Comparison of ENCODE assay signal across 8 mouse cellular contexts in genomic region chr19:59316571-59316970, GRCm38 (mm10). TPM values are rescaled to one million over a fixed set of nuclear protein-coding genes. Genes with fewer than 3 reads are reported as not detected.
DNase-seq lines count a peak whose midpoint lies in the region; ATAC-seq and TF ChIP-seq lines count a peak whose summit lies in the region.

No protein-coding gene starts in this region.

- H3K36me3 ChIP-seq in embryonic facial prominence, embryonic 11.5 days (replicated peaks; ENCODE audit: control insufficient read depth, insufficient read depth, low read depth, low read length), result no peaks in the 10 kb centered on the region
- peaks cover 21% of the 10 kb centered on the region for H3K36me3 ChIP-seq in embryonic facial prominence, embryonic 10.5 days (replicated peaks)
- H3K36me3 ChIP-seq in liver, adult 2 months (ENCODE audit: control insufficient read depth, insufficient read depth, low read length), result 0 out of 2 replicates have a peak, but pooled peaks cover 2% of the 10 kb centered on the region
- peaks cover 44% of the 10 kb centered on the region for H3K36me3 ChIP-seq in liver, embryonic 12.5 days
- H3K36me3 ChIP-seq in neural tube, embryonic 15.5 days, result no peaks in the 10 kb centered on the region

- no peak overlapping the region for H3K27ac ChIP-seq in embryonic facial prominence, embryonic 11.5 days (replicated peaks; ENCODE audit: low read depth, low read length)
- no peak overlapping the region for H3K27ac ChIP-seq in embryonic facial prominence, embryonic 10.5 days (replicated peaks)
- no peak overlapping the region for H3K27ac ChIP-seq in liver, adult 2 months (replicated peaks; ENCODE audit: insufficient read depth, low read depth, low read length)
- H3K27ac ChIP-seq in liver, embryonic 12.5 days, result no peak overlapping the region
- H3K27ac ChIP-seq in neural tube, embryonic 15.5 days (replicated peaks), result no peak overlapping the region

- H3K9me3 ChIP-seq in embryonic facial prominence, embryonic 11.5 days (replicated peaks; ENCODE audit: control insufficient read depth, low read length), result no peaks in the 10 kb centered on the region
- H3K9me3 ChIP-seq in embryonic facial prominence, embryonic 10.5 days, result no peaks in the 10 kb centered on the region
- no peaks in the 10 kb centered on the region for H3K9me3 ChIP-seq in liver, embryonic 12.5 days (replicated peaks)
- no peaks in the 10 kb centered on the region for H3K9me3 ChIP-seq in neural tube, embryonic 15.5 days (replicated peaks)

- no peak overlapping the region for H3K9ac ChIP-seq in embryonic facial prominence, embryonic 11.5 days (replicated peaks; ENCODE audit: low read length)
- no peak overlapping the region for H3K9ac ChIP-seq in liver, adult 2 months (ENCODE audit: low read depth, low read length)
- no peak overlapping the region for H3K9ac ChIP-seq in liver, embryonic 12.5 days
- no peak overlapping the region for H3K9ac ChIP-seq in neural tube, embryonic 15.5 days (replicated peaks)

- no peak overlapping the region for H3K4me3 ChIP-seq in embryonic facial prominence, embryonic 11.5 days (ENCODE audit: low read depth, low read length)
- no peak overlapping the region for H3K4me3 ChIP-seq in embryonic facial prominence, embryonic 10.5 days
- no peak overlapping the region for H3K4me3 ChIP-seq in liver, adult 2 months (ENCODE audit: insufficient read depth, low read depth, low read length)
- no peak overlapping the region for H3K4me3 ChIP-seq in liver, embryonic 12.5 days
- no peak overlapping the region for H3K4me3 ChIP-seq in neural tube, embryonic 15.5 days (replicated peaks)

- peak; percentile 46 for DNase-seq in embryonic facial prominence, embryonic 11.5 days (ENCODE audit: low spot score)
- DNase-seq in embryonic facial prominence, embryonic 10.5 days (ENCODE audit: low spot score), result no peak
- no peak for DNase-seq in liver, adult 2 months (ENCODE audit: extremely low read depth, low read depth, low spot score)
- DNase-seq in Patski (ENCODE audit: low read depth, low spot score), result no peak
- peak; percentile 52 to 68 for DNase-seq in layer of hippocampus, postnatal 10 days (ENCODE audit: low spot score in 2 of 2)
- no peak for DNase-seq in Muller cell, postnatal 12 days (ENCODE audit: inconsistent ontology term)

- H3K79me2 ChIP-seq in liver, adult 2 months (ENCODE audit: control insufficient read depth, insufficient read depth, low read length), result peaks cover 3% of the 10 kb centered on the region; the same call in 1 of the 2 replicates

- ATAC-seq in embryonic facial prominence, embryonic 11.5 days (replicated peaks; ENCODE audit: insufficient number of reproducible peaks, low FRiP score, low TSS enrichment, low read depth), result no peak
- ATAC-seq in liver, embryonic 12.5 days, result no peak
- ATAC-seq in Patski, result no peak
- no peak for ATAC-seq in neural tube, embryonic 15.5 days (ENCODE audit: low FRiP score)

- in situ Hi-C loops in Patski (cut with MboI; ENCODE audit: low pct_unique_long_range_greater_than_20kb), result no loop called here

- TF ChIP-seq POLR2A in liver, adult 2 months (IDR thresholded peaks at IDR 0.05; ENCODE audit: extremely low read depth, insufficient read depth, low read length), result no peak

- CTCF ChIA-PET in Patski (lab: Charles Lee), result no interaction called here

- TF ChIP-seq CTCF in liver, adult 2 months (IDR thresholded peaks at IDR 0.05; ENCODE audit: low read depth, low read length), result peak; percentile 44; the same call in 1 of the 2 replicates
- TF ChIP-seq CTCF in Patski (IDR thresholded peaks at IDR 0.05), result peak; percentile 54

- no peaks in the 10 kb centered on the region for H3K27me3 ChIP-seq in embryonic facial prominence, embryonic 11.5 days (ENCODE audit: control insufficient read depth, insufficient read depth, low read length)
- H3K27me3 ChIP-seq in embryonic facial prominence, embryonic 10.5 days (replicated peaks; ENCODE audit: low read depth, poor library complexity, severe bottlenecking), result no peaks in the 10 kb centered on the region
- no peaks in the 10 kb centered on the region for H3K27me3 ChIP-seq in liver, adult 2 months (ENCODE audit: control insufficient read depth, insufficient read depth, low read length)
- no peaks in the 10 kb centered on the region for H3K27me3 ChIP-seq in liver, embryonic 12.5 days (replicated peaks)
- H3K27me3 ChIP-seq in Patski, result no peaks in the 10 kb centered on the region
- H3K27me3 ChIP-seq in neural tube, embryonic 15.5 days (replicated peaks), result no peaks in the 10 kb centered on the region

- no peaks in the 10 kb centered on the region for H3K4me1 ChIP-seq in embryonic facial prominence, embryonic 11.5 days (ENCODE audit: control insufficient read depth, insufficient read depth, low read length)
- H3K4me1 ChIP-seq in embryonic facial prominence, embryonic 10.5 days, result no peaks in the 10 kb centered on the region
- H3K4me1 ChIP-seq in liver, adult 2 months (ENCODE audit: control insufficient read depth, insufficient read depth, low read length), result peaks cover 4% of the 10 kb centered on the region; the same call in 1 of the 2 replicates
- H3K4me1 ChIP-seq in liver, embryonic 12.5 days, result no peaks in the 10 kb centered on the region
- no peaks in the 10 kb centered on the region for H3K4me1 ChIP-seq in neural tube, embryonic 15.5 days

- no peak overlapping the region for H3K4me2 ChIP-seq in embryonic facial prominence, embryonic 11.5 days (ENCODE audit: low read depth, low read length)
- no peak overlapping the region for H3K4me2 ChIP-seq in liver, embryonic 12.5 days
- no peak overlapping the region for H3K4me2 ChIP-seq in neural tube, embryonic 15.5 days

- POLR2A ChIA-PET in Patski (lab: Charles Lee), result no interaction called here

RNA-seq across cellular contexts. Expression of gene Rps12-ps3, which starts 5.5 kb away (rescaled TPM):
- polyA plus RNA-seq in embryonic facial prominence, embryonic 11.5 days (2014; fragmentation: Nextera tagmentation; extraction: Ambion mirVana), result 32.5 and 47.4 TPM in 2 replicates
- 7.5 and 33.5 TPM in 2 replicates for polyA plus RNA-seq in embryonic facial prominence, embryonic 10.5 days (2016; fragmentation: Nextera tagmentation; extraction: Ambion mirVana)
- 24.3 and 38.2 TPM in 2 replicates for total RNA-seq in liver, adult 2 months (2014; rRNA removed)
- 695 and 791 TPM in 2 replicates for polyA plus RNA-seq in liver, adult 2 months (2012; rRNA removed)
- 8.7 and 15.2 TPM in 2 replicates for polyA plus RNA-seq in liver, embryonic 12.5 days (2016; fragmentation: Nextera tagmentation; extraction: Ambion mirVana)
- polyA plus RNA-seq in Patski (2021), result 1,107 TPM
- 100 to 1,000 TPM; 422 to 439 TPM for total RNA-seq in layer of hippocampus, postnatal 10 days (2021)
- polyA plus RNA-seq in neural tube, embryonic 15.5 days (2015; fragmentation: Nextera tagmentation; extraction: Ambion mirVana), result 4.0 and 5.5 TPM in 2 replicates

RNA-seq across cellular contexts. Expression of gene Pdzd8, which starts 29.0 kb away (rescaled TPM):
- 17.0 and 18.0 TPM in 2 replicates for polyA plus RNA-seq in embryonic facial prominence, embryonic 11.5 days (2014; fragmentation: Nextera tagmentation; extraction: Ambion mirVana)
- 9.8 and 10.7 TPM in 2 replicates for polyA plus RNA-seq in embryonic facial prominence, embryonic 10.5 days (2016; fragmentation: Nextera tagmentation; extraction: Ambion mirVana)
- 16.4 and 17.0 TPM in 2 replicates for total RNA-seq in liver, adult 2 months (2014; rRNA removed)
- polyA plus RNA-seq in liver, adult 2 months (2012; rRNA removed), result 4.3 and 4.8 TPM in 2 replicates
- polyA plus RNA-seq in liver, embryonic 12.5 days (2016; fragmentation: Nextera tagmentation; extraction: Ambion mirVana), result 9.1 and 9.7 TPM in 2 replicates
- 38.5 TPM for polyA plus RNA-seq in Patski (2021)
- total RNA-seq in layer of hippocampus, postnatal 10 days (2021), result 10 to 100 TPM; 51.8 to 52.5 TPM
- 10.0 and 10.4 TPM in 2 replicates for polyA plus RNA-seq in neural tube, embryonic 15.5 days (2015; fragmentation: Nextera tagmentation; extraction: Ambion mirVana)

RNA-seq across cellular contexts. Expression of gene Slc18a2, which starts 55.9 kb away (rescaled TPM):
- 11.9 and 14.0 TPM in 2 replicates for polyA plus RNA-seq in embryonic facial prominence, embryonic 11.5 days (2014; fragmentation: Nextera tagmentation; extraction: Ambion mirVana)
- 11.2 and 12.8 TPM in 2 replicates for polyA plus RNA-seq in embryonic facial prominence, embryonic 10.5 days (2016; fragmentation: Nextera tagmentation; extraction: Ambion mirVana)
- total RNA-seq in liver, adult 2 months (2014; rRNA removed), result 0.13 and 0.28 TPM in 2 replicates
- polyA plus RNA-seq in liver, adult 2 months (2012; rRNA removed), result 0.04 TPM in 2 replicates
- 5.1 and 6.0 TPM in 2 replicates for polyA plus RNA-seq in liver, embryonic 12.5 days (2016; fragmentation: Nextera tagmentation; extraction: Ambion mirVana)
- polyA plus RNA-seq in Patski (2021), result 2.4 TPM
- 1 to 10 TPM; 6.8 to 8.2 TPM for total RNA-seq in layer of hippocampus, postnatal 10 days (2021)
- polyA plus RNA-seq in neural tube, embryonic 15.5 days (2015; fragmentation: Nextera tagmentation; extraction: Ambion mirVana), result 9.5 and 9.6 TPM in 2 replicates

Comparison
In these comparisons a context has a peak if more than half of its experiments do, and no peak if none do; other contexts are left out.
1. DNase-seq: peak in embryonic facial prominence, embryonic 11.5 days (single experiment) and layer of hippocampus, postnatal 10 days (2 of 2); none in embryonic facial prominence, embryonic 10.5 days (single experiment), liver, adult 2 months (single experiment), Patski (single experiment) and Muller cell, postnatal 12 days (single experiment).
2. RNA of gene Rps12-ps3, which starts 5.5 kb away (polyA plus RNA-seq): 1,107 TPM in Patski (single experiment) and 695 to 791 TPM in liver, adult 2 months; 32.5 to 47.4 TPM in embryonic facial prominence, embryonic 11.5 days, 8.7 to 15.2 TPM in liver, embryonic 12.5 days, 7.5 to 33.5 TPM in embryonic facial prominence, embryonic 10.5 days and 4.0 to 5.5 TPM in neural tube, embryonic 15.5 days; every median in the first group is over 10 times any median in the second.